Mouse (Mus musculus): ENCODE measurements around the gene Spo11. TPM values are rescaled to one million over a fixed set of nuclear protein-coding genes. Genes with fewer than 3 reads are reported as not detected.

Gene Spo11
- polyA plus RNA-seq, 1 experiment from 2014 or later = 0.26 TPM

Other genes with a start within 250 kb of the Spo11 start
- 67.2 and 70.8 TPM in 2 replicates for gene Bmp7, start 37.4 kb upstream of the Spo11 start, polyA plus RNA-seq (2016; fragmentation: Nextera tagmentation; extraction: Ambion mirVana)
- gene Rae1, start 22.4 kb downstream of the Spo11 start, polyA plus RNA-seq (2016; fragmentation: Nextera tagmentation; extraction: Ambion mirVana) = 102 and 103 TPM in 2 replicates
- 146 and 147 TPM in 2 replicates for gene Rbm38, start 42.8 kb downstream of the Spo11 start, polyA plus RNA-seq (2016; fragmentation: Nextera tagmentation; extraction: Ambion mirVana)
- gene Ctcfl, start 141.8 kb downstream of the Spo11 start, polyA plus RNA-seq (2016; fragmentation: Nextera tagmentation; extraction: Ambion mirVana) = 0.70 and 0.86 TPM in 2 replicates
- 0.09 and 0.19 TPM in 2 replicates for gene Pck1, start 175.3 kb downstream of the Spo11 start, polyA plus RNA-seq (2016; fragmentation: Nextera tagmentation; extraction: Ambion mirVana)
- not detected in 2 replicates for gene Zbp1, start 241.2 kb downstream of the Spo11 start, polyA plus RNA-seq (2016; fragmentation: Nextera tagmentation; extraction: Ambion mirVana)